Mouse (Mus musculus) CD8-positive naive resting alpha-beta T cell, adult 57 days (primary cell): ENCODE data around the gene Olfr820. TPM values are rescaled to one million over a fixed set of nuclear protein-coding genes. Genes with fewer than 3 reads are reported as not detected.

Experiments
- total RNA-seq: library from RNA; stranded (reverse); gene quantifications from one replicate; pipeline ENCODE4 v1.2.4, GENCODE M21; 2023

The Olfr820 gene
- not detected for total RNA-seq

GRCm38 (mm10) chr10:130012321-130012720, at the start of gene Olfr820:
Olfr820 (plus strand) TSS chr10:130012621.

GRCm38 (mm10) chr10:129967166-129967565, 45.3 kb upstream of the Olfr820 start, which contains the start of gene Olfr819:
Olfr819 (minus strand) TSS chr10:129967266.

GRCm38 (mm10) chr10:129976040-129976439, 36.4 kb upstream of the Olfr820 start, which contains the start of gene Olfr247:
Olfr247 (minus strand) TSS chr10:129976140.

GRCm38 (mm10) chr10:129984962-129985361, 27.5 kb upstream of the Olfr820 start, which contains the start of gene Gm10310:
Gm10310 (minus strand) TSS chr10:129985062.

GRCm38 (mm10) chr10:130030048-130030447, 17.6 kb downstream of the Olfr820 start, which contains the start of gene Olfr821:
Olfr821 (plus strand) TSS chr10:130030348.

Other genes starting within 250 kb of the Olfr820 start
- gene Olfr808, start 247.1 kb upstream of the Olfr820 start, total RNA-seq = not detected
- not detected for gene Olfr809, start 238.0 kb upstream of the Olfr820 start, total RNA-seq
- gene Olfr810, start 217.7 kb upstream of the Olfr820 start, total RNA-seq = not detected
- not detected for gene Olfr811, start 208.2 kb upstream of the Olfr820 start, total RNA-seq
- not detected for gene Olfr812, start 166.5 kb upstream of the Olfr820 start, total RNA-seq
- gene Olfr813, start 157.3 kb upstream of the Olfr820 start, total RNA-seq = not detected
- gene Olfr814, start 132.8 kb upstream of the Olfr820 start, total RNA-seq = not detected
- not detected for gene Olfr815, start 106.8 kb upstream of the Olfr820 start, total RNA-seq
- not detected for gene Olfr816, start 97.0 kb upstream of the Olfr820 start, total RNA-seq
- gene Olfr818, start 63.5 kb upstream of the Olfr820 start, total RNA-seq = not detected
- not detected for gene Olfr819, start 45.4 kb upstream of the Olfr820 start, total RNA-seq
- gene Olfr247, start 36.5 kb upstream of the Olfr820 start, total RNA-seq = not detected
- gene Gm10310, start 27.6 kb upstream of the Olfr820 start, total RNA-seq = 0.15 TPM
- gene Olfr821, start 17.7 kb downstream of the Olfr820 start, total RNA-seq = not detected
- not detected for gene Olfr822, start 58.6 kb downstream of the Olfr820 start, total RNA-seq
- gene Olfr823, start 102.8 kb downstream of the Olfr820 start, total RNA-seq = not detected
- not detected for gene Olfr824, start 117.4 kb downstream of the Olfr820 start, total RNA-seq
- gene Olfr825, start 154.1 kb downstream of the Olfr820 start, total RNA-seq = not detected
- not detected for gene Olfr826, start 171.6 kb downstream of the Olfr820 start, total RNA-seq
- gene Olfr827, start 201.8 kb downstream of the Olfr820 start, total RNA-seq = not detected